Mouse (Mus musculus): ENCODE results near the gene Dscaml1.
A peak's percentile ranks its signal among the peaks of the same experiment; 100 is the strongest.

The Dscaml1 gene

DNA sequence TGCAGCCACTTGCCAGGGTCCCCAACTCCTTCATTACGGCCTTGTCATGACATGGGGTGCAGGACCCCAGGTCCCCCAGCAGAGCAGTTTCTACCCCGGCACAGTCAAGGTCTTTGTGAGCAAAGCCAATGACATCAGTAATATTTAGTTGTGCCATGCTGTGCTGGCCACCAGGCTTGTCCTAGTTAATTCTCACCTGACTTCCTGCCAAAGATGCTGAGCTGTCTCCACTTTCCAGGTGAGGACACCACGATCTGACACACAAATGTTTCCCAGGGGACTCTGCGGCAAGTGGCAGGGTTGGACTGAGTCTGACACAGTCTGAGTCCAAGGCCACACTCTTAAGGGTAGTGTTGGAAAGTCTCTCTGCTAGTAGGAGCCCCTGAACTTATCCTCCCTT lies at the start of gene Dscaml1:
Gene Dscaml1 (plus strand): TSS at position 173 of the 400 bp plus-strand sequence.
- ATAC-seq (ENCODE audit: low TSS enrichment), result no peak

DNA sequence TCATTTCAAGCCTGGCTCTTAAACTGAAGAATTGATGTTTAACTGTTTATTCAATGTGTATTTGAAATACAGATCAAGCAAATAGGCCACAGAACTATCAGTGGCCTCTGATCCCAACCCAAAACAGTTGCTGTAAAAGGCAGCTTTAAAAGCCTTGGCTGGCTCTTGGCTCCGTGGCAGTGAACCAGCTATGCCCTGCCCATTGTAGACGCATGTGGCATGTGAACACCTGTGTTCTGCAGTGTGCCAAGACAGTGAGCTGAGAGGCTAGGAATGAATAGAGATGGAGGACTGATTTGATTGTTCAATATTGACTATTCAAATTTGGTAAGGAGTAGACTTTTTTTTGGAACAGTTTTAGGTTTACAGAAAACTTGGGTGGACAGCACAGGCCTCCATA lies 49.5 kb upstream of the Dscaml1 start:
- ATAC-seq (ENCODE audit: low TSS enrichment), result no peak

DNA sequence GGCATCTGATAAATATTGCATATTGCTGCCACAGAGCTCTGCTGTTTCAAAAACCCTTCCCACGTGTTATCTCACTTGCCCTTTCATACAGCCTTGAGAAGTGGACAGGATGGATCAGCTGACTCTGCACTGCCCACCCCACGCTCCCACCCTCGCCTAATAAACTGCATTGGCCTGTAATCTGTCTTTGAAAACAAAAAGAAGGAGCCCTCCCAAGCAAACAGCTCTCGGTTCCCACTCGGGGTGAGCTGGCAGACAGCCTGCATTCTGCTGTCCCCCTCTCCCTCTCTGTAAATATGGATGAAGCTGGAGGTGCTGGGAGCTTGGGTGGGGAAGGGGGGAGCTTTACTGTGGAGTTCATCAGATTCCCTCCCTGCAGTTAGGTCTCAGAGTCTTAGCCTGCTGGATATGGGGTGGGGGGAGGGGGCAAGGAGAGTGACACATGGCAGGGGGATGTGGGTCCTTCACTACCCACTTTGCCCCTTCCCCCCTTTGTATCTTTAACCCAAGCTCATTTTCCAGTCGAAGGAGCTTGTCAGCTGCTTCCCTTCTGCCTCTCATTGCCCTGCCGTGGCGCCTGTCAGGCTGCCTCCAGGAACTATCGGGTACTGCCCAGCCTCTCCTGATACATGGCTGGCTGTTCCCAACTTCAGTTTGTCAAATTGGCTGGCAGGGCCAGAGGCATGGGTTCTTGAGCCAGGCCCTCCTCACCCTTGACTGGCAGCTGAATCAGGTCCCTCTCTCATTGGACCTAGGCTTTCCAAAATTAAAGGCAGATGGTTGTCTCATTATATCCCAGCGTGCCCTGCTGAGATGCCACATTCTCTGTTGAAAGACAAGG lies 45.8 kb upstream of the Dscaml1 start:
- no peak for ATAC-seq (ENCODE audit: low TSS enrichment)

DNA sequence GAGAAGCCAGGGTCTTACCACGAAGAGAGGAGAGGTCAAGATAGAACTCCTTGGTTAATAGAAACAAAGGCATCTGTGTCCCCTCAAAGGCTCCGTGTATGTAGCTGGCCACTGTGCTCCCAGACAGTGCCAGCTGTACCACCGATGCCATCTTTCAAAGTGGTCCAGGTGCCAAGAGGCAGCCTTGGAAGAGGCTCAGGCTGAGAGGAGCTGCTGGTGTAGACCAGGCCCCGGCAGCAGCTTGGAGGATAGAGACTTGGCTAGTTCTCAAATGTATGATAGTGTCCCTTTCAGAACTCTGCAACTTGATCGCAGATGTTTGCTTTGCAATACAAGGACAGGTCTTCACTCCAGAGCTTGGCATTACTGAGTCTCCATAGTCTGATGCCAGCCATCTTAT lies 44.1 kb upstream of the Dscaml1 start:
- no peak for ATAC-seq (ENCODE audit: low TSS enrichment)

DNA sequence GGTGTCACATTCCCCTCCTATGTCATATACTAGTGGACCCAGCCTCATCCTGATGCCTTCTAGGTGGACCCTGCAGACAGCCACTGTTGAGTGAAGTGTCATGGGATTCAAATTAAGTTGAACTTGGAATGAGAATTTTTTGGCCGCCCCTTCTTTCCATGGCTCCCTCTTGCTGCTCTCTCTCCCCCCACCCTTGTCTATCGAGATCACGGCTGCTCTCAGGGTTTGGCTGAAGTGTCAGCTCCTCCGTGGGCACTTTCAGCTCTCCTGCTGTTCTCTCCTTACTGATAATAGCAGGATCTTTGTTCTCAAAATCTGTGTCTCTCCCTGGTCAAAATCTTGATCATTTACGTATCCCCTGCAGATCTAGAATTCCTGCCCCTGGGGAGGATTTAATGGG lies 43.6 kb upstream of the Dscaml1 start:
- no peak for ATAC-seq (ENCODE audit: low TSS enrichment)

DNA sequence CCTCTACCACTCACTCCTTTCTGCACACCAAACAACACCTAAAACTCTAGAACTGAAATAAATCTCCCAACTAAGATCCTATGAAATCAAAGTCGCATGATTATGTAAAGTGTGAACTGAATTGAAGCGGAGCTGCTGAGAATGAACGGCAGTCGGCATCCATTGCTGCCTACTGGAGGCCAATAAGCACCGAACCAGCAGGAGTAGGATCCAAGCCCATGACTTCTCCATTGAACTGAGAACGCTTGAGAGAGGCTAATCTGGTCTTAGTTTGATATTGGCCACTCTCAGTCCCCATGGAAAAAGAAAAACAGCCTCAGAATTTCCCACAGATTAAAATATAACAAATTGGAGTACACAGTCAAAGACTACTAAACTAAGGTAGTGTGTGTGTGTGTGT lies 42.5 kb upstream of the Dscaml1 start:
- ATAC-seq (ENCODE audit: low TSS enrichment), result no peak

DNA sequence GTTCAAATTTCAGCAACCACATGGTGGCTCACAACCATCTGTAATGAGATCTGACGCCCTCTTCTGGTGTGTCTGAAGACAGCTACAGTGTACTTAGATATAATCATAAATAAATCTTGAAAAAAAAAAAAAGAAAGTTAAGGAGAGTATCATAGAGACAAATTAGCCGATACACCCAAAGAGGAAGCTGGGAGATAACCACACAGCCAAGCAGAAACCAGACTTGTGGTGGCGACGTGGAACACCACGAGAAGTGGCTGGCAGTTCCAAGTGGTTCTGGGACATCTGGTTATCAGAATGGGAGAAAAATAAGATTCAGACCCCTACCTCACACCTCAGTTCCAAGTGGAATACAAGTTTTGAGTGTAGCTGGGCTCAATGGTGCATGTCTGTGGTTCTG lies 39.7 kb upstream of the Dscaml1 start:
- ATAC-seq (ENCODE audit: low TSS enrichment), result no peak

DNA sequence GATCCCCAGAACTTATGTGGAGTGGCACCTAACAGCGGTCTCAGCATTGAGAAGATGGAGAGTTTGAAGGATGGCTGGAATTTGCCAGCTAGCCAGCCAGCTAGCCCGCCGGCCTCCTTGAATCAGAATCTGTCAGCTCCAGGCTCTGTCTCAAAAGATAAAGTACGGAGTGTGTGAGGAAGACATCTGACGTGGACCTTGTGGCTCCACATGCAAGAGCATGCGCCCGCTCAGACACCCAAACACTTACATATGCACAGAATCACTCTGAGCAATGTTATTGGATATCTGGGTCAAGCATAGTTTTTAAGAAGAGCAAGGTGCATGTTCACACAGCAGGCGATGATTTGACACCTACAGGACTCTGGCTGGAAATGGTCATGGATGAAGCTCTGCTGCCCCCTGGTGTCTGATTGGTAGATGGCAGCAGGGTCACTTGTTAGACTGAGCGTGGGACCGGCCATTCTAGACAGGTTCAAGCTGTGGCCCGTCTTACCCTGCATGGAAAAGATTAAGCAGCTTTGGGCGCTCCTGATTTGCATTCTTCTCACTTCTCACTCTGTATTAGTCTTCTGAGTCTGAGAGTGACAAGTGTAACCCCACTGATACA lies 37.9 kb upstream of the Dscaml1 start:
- peak; percentile 83 for ATAC-seq (ENCODE audit: low TSS enrichment)

DNA sequence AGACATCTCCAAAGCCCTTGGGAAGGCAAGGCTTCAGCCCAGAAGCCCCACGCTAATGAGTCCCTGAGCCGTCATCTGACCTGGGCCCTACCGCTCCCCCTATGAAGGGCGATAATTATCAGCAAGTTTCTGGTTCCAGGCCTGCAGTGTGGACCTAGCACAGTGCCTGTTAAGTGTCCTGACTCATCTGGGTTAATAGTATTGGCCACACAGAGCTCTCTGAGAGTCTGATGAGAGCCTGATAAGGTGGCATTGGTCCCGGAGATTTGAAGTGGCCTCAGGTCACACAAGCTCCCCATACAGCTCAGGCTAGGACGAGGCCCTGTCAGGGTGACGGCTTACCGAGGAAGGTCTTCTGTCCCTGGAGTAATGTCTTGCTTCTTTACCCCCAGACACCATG lies 36.8 kb upstream of the Dscaml1 start:
- no peak for ATAC-seq (ENCODE audit: low TSS enrichment)

DNA sequence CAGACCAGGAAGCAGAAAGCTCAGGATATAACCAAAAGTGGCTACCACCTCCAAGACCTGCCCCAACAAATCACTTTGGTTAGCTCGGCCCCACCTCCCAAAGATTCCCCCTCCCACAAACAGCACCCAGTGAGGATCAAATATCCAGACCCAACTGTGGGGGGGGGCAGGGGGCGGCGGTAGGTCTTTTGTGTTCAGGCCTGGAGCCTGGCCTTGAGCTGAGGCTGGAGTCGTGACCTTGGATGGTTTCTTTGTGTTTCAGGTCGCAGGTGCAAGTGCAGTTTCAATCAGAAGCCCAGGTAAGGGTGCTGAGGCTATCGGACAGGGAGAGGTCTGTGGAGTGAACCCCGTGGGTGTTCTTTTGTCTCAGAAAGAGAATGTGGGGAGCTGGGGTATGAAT lies 35.1 kb upstream of the Dscaml1 start:
- ATAC-seq (ENCODE audit: low TSS enrichment), result no peak

DNA sequence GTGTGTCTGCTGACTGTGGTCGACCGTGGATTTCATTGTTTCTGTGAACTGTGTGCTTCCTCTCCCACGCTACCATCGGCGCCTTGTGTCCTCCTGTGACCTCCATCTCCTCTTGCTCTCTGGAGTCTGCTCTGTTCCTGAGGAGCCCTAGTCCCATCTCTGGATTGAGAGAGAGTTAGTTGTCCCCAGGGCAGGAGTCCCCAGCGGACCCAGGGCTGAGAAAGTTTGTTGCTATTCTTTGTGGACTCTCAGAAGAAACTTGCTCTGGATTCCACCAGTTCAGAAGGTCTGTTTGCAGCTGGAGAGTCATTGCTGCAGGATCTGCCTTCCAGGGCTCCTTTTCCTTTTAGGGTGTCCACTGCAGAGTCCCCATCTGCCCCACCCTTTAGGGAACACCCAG lies 31.2 kb upstream of the Dscaml1 start:
- no peak for ATAC-seq (ENCODE audit: low TSS enrichment)

DNA sequence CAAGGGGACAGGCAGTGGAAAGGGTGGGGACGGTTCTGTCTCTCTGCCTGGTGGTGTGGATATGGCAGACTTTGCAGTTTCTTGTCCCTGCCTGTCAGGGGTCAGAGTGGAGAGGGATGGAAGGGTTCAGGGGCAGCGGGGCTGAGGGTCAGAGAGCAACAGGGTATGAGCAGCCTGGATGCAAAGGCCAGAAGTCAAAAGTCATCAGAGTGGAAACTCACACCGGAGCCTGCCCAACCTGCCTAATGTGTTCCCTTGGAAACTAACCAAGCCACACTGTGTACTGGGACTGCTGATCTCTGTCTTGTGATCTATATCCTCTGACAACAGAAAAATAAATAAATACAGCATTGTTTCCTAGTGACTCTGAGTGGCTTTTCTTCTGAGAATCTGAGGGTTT lies 30.6 kb upstream of the Dscaml1 start:
- no peak for ATAC-seq (ENCODE audit: low TSS enrichment)

DNA sequence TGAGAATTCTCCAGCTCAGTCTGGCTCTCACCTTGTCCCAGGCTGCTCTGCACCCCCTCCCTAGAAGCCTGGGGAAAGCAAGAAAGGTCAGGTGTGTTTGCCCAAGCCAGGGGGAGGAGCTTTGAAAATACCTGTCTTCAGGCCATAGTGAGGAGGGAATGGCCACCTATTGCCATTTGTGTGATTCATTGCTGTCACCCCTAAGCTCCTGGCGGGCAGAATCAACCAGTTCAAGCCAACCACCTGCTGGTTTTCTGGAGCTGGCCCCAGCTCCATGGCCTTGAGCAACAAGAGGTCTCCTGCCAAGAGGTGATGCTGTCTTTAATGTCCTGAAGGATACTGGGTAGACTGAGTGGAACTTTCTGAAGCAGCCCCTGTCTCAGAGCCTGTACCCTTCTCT lies 28.1 kb upstream of the Dscaml1 start:
- ATAC-seq (ENCODE audit: low TSS enrichment), result no peak

DNA sequence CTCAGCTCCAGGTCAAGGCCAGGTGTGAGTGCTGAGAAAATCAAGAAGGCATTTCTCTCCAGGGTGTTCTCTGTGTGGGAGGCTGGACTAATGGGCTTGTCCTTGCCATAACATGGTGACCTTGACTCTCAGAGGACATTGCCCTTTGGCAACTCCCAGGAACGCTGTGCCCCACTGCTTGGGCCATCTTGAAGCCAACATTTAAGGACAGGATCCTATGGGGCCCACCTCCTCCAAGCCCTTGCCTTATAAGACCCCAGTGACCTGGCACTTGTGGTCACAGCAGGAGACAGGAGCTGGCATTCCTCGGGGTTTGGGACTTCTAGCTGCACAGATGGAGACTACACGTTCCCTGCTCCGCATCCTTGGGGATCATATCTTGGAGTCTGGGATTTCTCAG lies 27.0 kb upstream of the Dscaml1 start, which contains the start of gene Fxyd2:
Gene Fxyd2 (plus strand): TSS at position 236 of the 400 bp plus-strand sequence.
- ATAC-seq (ENCODE audit: low TSS enrichment), result no peak

DNA sequence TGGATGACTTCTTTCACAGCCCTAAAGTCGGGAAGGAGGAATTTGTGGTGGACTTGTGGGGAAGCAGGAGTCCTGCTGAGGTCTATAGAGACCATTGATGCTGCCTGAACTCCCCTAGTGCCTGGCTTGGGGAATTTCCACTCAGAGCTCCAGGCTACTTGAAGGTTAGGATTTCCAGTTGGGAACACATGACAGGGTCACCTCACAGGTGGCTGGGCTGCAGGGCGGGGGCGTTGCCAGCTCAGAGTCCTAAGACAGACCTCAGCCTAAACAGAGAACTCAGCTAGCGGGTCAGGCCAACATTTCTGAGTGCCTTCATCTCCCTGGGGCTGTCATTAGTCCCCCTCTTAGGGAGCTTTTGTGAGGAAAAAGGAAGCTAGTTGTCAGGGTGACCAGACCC lies 24.6 kb upstream of the Dscaml1 start:
- ATAC-seq (ENCODE audit: low TSS enrichment), result no peak

DNA sequence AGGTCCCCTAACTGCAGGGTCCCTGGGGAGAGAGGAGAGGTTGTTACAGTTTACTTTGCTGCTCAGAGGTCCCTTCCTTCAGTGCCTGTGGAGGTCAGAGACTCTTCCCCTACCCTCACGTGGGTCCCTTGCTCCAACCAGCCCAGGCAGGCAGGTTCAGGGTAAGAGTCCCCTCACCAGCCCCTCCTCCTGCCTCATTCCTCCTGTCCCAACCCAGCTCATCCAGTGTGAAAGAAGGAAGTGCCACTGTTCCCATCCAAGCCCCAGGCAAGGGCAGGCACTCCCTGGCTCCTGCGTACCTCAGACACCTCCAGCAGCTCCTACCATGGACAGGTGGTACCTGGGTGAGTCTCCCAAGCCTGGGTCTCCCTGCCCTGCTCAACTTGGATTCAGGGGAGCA lies 23.5 kb upstream of the Dscaml1 start:
- no peak for ATAC-seq (ENCODE audit: low TSS enrichment)

DNA sequence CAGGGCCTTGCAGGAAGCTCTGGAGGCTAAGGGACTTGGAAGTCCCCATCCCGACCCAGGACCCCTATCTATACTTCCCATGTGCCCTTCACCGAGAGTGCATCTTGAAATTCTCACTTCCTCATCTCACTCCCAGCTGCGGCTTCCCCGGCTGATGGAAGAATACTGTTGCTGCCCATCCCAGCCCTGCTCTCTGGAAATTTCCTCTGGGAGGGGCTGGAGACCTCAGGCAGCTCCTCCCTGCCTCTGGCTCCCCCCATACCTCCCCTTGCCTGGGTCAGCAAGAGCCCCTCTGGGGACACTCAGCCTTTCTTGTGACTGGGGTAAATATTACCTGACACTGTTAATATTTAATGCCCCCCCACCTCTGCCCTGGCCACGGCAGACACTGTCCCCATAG lies 20.7 kb upstream of the Dscaml1 start:
- ATAC-seq (ENCODE audit: low TSS enrichment), result no peak

DNA sequence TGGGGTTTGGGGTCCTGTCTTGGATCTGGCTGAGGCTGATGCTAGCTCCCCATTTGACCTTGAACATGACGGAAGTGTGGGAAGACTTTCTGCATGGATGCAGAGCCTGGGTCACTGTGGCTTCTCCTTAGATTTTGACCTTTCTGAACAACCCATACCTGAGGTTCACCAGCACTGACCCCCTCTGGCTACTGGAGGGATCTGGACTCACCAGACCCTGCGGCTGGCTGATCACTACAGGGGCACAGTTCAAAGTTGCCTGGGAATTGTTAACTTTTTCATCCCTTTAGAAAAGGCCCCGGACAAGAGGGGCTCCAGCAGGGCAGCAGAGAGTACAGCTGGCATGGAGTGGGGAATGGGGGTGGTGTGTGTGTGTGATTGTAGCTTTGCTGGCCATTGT lies 19.6 kb upstream of the Dscaml1 start:
- no peak for ATAC-seq (ENCODE audit: low TSS enrichment)

DNA sequence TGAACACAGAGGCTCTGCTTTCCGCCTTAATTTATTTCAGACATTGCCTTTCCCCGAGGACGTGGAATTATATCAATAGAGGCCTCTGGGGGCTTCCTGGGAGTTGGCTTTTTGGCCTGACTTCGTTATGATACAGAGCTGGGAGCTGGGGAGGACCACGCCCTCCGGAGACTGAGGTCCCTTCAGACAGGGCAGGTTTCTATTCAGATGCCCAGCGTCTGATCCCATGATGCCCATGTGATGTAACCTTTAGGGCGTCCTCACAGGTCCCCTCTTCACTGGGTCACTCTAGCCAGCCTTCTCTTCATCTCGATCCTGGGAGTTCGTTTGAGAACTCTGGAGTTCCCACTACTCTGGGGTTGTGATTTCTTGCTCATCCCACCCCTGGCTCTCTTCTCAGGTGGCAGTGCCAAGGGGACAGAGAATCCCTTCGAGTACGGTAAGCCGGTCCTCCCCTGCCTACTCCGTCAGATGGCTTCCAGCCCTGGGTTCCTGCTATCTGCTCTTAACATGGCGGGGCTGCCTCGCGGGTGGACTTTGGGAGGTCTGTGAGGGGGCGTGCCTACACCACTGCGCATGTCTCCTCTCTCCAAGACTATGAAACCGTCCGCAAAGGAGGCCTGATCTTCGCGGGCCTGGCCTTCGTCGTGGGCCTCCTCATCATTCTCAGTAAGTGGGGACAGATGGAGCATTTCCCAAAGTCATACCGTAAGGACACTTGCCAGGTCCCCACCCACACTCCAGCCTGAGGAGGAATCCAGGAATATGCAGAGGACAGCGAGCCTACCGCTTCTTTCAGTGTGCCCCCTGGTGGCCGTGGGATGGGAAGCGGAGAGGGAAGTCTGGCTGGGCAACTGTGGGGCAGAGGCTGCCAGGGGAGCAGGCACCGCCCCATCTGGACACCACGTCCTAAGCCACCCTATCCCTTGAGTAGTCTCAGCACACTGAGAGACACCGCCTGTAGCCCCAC lies 18.4 kb upstream of the Dscaml1 start:
- peak; percentile 88 for ATAC-seq (ENCODE audit: low TSS enrichment)

DNA sequence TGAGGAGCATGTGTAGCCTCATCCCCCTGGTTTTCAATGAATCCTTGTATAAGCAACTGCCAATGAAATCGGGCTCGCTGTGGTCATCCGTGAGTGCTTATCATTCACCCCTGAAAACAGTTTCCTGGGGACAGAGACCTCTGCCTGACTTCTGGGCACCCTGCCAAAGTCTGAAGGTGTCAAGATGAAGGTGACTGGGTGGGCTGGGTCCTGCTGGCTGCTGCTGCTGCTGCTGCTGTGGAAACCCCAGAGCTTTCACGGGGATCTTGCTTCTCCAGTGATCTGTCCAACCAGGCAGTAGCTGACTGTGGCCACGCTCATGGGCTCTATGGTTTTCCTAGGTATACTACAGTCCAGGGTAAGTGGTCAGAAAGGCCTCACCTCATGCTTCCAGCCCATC lies 16.2 kb upstream of the Dscaml1 start:
- no peak for ATAC-seq (ENCODE audit: low TSS enrichment)

DNA sequence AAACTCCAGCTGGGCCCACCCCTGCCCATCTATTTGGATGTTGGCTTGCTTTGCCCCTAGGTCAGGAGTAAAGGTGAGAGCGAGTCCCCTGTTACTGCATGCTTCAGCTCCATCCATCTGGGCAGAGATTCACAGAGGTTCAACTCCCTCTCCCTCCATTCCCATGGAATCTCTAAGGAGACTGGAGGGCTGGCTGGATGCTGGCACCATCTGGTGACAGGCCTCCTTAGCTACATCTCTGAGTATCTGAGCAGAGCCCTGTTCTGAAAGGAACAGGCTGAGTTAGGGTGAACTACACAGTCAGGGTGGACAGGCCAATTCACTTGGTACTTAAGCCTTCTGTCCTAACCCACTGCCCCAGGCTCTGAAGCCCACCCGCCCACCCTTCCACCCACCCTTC lies 15.8 kb upstream of the Dscaml1 start:
- no peak for ATAC-seq (ENCODE audit: low TSS enrichment)

DNA sequence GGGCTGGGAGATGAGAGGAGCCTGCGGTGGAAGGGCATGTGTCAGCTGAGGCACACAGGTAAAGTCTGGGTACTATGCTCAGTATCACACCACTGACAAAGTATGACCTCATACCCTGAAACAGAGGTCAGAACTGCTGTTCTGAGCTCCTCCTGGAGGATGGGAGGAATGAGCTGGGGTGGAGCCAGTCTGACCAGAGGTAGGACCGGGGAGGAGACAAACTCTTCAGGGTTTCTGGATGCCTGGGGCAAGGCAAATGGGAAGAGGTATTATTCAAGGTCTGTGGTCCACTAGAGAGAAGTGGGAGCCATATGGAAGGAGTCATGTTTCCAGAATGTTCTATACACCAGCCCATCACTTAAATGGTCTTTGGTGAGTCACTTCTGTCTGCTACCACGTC lies 15.3 kb upstream of the Dscaml1 start:
- ATAC-seq (ENCODE audit: low TSS enrichment), result no peak

Measured in frontal cortex, adult (tissue).